Mouse (Mus musculus) duodenum, adult 2 months (tissue): ENCODE measurements around the gene Rasa2. TPM values are rescaled to one million over a fixed set of nuclear protein-coding genes. Genes with fewer than 3 reads are reported as not detected.

Experiments used
- polyA plus RNA-seq: library from polyadenylated mRNA; depleted of rRNA; stranded (reverse); fragments of >200 nt; gene quantifications from 2 replicates; pipeline ENCODE4 v1.2.3, GENCODE M21; 2012; ENCODE audit warnings: low replicate concordance; rRNA removed

Rasa2 gene
- polyA plus RNA-seq, result 0.78 and 1.3 TPM in 2 replicates

DNA sequence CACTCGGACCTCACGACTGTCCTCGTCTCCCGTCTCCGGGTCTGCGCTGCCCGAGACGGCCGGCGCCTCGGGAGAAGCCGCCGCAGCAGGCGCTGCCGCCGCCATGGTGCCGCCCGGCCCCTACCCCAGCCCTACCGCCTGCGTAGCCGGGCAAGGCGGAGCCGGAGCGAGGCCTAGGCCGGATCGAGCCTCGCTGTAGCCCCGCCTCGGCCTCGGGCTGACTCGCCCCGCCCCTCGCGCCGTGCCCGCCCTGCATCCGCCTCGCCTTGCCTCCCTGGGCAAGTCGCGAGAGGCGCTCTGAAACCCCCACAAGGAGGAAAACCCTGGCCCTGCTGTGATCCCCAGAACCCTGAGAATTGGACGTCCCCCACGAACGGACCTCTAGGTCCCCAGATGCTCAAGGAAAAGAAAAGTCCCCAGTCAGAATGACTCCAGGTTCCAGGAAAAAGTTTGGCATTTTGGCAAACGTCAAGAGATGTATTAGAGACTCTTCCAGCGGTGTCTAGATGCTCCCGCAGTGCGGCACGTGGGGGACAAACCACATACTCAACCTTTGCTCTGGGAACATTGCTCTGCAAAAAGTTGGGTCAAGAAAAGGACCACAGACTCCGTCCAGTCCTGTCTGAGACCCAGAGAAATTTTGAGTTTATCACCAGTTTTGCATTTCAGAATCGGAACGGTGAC lies at the start of gene Rasa2:
Gene Rasa2, minus strand, starts transcription at position 229 of the 684 bp plus-strand sequence.

DNA sequence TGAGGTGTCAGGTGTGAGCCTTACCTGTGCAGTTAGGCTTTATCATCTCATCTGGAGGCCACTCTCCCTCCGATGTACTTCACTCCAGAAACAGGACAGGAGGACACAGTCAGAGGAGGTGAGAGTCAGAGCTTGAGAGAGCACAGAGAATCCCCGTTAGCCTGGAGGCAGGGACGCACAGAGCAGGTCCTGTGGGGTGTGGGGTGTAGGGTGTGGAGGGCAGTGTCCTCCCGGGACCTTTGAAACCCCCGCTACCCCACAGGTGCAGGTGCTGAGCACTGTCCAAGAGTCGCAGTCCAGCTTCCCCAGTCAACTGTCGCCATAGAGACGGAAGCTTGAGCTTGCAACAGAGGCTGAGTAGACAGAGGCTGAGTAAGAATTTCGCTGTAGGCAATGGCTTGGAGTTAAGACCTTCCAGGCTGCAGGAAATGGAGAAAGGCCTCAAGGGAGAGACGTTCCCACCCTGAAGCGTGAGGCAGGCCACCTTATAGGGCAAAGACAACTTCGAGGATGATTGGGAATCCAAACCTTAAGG lies 106.4 kb downstream of the Rasa2 start, which contains the start of gene Gm28729:
Gene Gm28729, minus strand, starts transcription at position 293 of the 535 bp plus-strand sequence.

Other genes starting within 250 kb of the Rasa2 start
- 60.8 and 68.8 TPM in 2 replicates for gene Rnf7, start 152.9 kb downstream of the Rasa2 start, polyA plus RNA-seq
- 0.05 TPM in 1 of 2 replicates, not detected in the other for gene Gm28729, start 106.4 kb downstream of the Rasa2 start, polyA plus RNA-seq
- gene Zbtb38, start 121.2 kb upstream of the Rasa2 start, polyA plus RNA-seq, result 4.3 and 6.1 TPM in 2 replicates